Mouse (Mus musculus) intestine, embryonic 15.5 days (tissue): ENCODE data around the gene Ets1. TPM values are rescaled to one million over a fixed set of nuclear protein-coding genes. Genes with fewer than 3 reads are reported as not detected.

Experiments
- ATAC-seq: fragments of 200-750 bp; cut with Nextera tagmentation; 2 replicates; pipeline ENCODE4 v1.8.0; 2017; ENCODE audit warnings: moderate TSS enrichment, moderate library complexity
- H3K27ac ChIP-seq: fragments of 300-500 bp; sonication (generic); 2 replicates; pipeline ENCODE4 v1.5.1; 2015; ENCODE audit warnings: mild to moderate bottlenecking, inconsistent platforms
- H3K27me3 ChIP-seq: fragments of 300-500 bp; sonication (generic); replicated peaks from 2 replicates; pipeline ENCODE4 v1.6.1; 2015; ENCODE audit warnings: inconsistent platforms
- H3K36me3 ChIP-seq: fragments of 300-500 bp; sonication (generic); 2 replicates; pipeline ENCODE4 v1.6.1; 2015; ENCODE audit warnings: inconsistent platforms
- H3K4me1 ChIP-seq: fragments of 300-500 bp; sonication (generic); replicated peaks from 2 replicates; pipeline ENCODE4 v1.6.1; 2015; ENCODE audit warnings: inconsistent platforms
- H3K4me2 ChIP-seq: fragments of 300-500 bp; sonication (generic); replicated peaks from 2 replicates; pipeline ENCODE4 v1.6.1; 2015; ENCODE audit warnings: mild to moderate bottlenecking, inconsistent platforms
- H3K4me3 ChIP-seq: fragments of 300-500 bp; sonication (generic); replicated peaks from 2 replicates; pipeline ENCODE4 v1.5.1; 2015; ENCODE audit warnings: inconsistent platforms
- H3K9ac ChIP-seq: fragments of 300-500 bp; sonication (generic); 2 replicates; pipeline ENCODE4 v1.6.1; 2015; ENCODE audit warnings: inconsistent platforms
- H3K9me3 ChIP-seq: fragments of 300-500 bp; sonication (generic); 2 replicates; pipeline ENCODE4 v1.6.1; 2016; ENCODE audit warnings: inconsistent platforms
- WGBS: fragments of 180-500 bp; shearing (Covaris S2); methylation state at CpG from one replicate; pipeline ENCODE4 v1.1.7; 2015; 5-methylcytosine and 5-hydroxymethylcytosine counted together
- polyA plus RNA-seq: library from polyadenylated mRNA; unstranded; fragments of >200 nt; fragmentation: Nextera tagmentation; extraction: Ambion mirVana; gene quantifications from 2 replicates; pipeline ENCODE4 v1.2.1, GENCODE M21; 2015

Ets1 gene
- 38.5 and 43.0 TPM in 2 replicates for polyA plus RNA-seq

- H3K9ac ChIP-seq: no peak within 1 kb of the TSS
- no peaks in the 10 kb centered on the region for H3K27me3 ChIP-seq
- no peaks in the 10 kb centered on the region for H3K9me3 ChIP-seq
- 0 out of 2 replicates have a peak, but pooled peaks cover 2% of the 10 kb centered on the region for H3K4me1 ChIP-seq
- H3K4me3 ChIP-seq: peak within 1 kb of the TSS; percentile 24; the same call in 1 of the 2 replicates
- H3K36me3 ChIP-seq: no peaks in the 10 kb centered on the region
- WGBS: 4% methylated on average over 10 of the region's 10 CpGs
- peak within 1 kb of the TSS; percentile 54 for H3K4me2 ChIP-seq
- H3K27ac ChIP-seq: no peak within 1 kb of the TSS
- ATAC-seq: peak; percentile 63; the same call in 1 of the 2 replicates
Measured at GRCm38 (mm10) chr9:32635627-32636385, at the start of gene Ets1. Gene Ets1, plus strand, starts transcription at chr9:32636221.

- peaks cover 11% of the 10 kb centered on the region for H3K4me1 ChIP-seq
- H3K27ac ChIP-seq: no peak overlapping the region
- H3K9ac ChIP-seq: no peak overlapping the region
- no peak overlapping the region for H3K4me3 ChIP-seq
- no peaks in the 10 kb centered on the region for H3K36me3 ChIP-seq
- ATAC-seq: peak; percentile 72
- no peak overlapping the region for H3K4me2 ChIP-seq
- no peaks in the 10 kb centered on the region for H3K27me3 ChIP-seq
- WGBS: 5% methylated on average over 8 of the region's 8 CpGs
- H3K9me3 ChIP-seq: no peaks in the 10 kb centered on the region
Measured at GRCm38 (mm10) chr9:32589900-32590299, 46.1 kb upstream of the Ets1 start.

DNA sequence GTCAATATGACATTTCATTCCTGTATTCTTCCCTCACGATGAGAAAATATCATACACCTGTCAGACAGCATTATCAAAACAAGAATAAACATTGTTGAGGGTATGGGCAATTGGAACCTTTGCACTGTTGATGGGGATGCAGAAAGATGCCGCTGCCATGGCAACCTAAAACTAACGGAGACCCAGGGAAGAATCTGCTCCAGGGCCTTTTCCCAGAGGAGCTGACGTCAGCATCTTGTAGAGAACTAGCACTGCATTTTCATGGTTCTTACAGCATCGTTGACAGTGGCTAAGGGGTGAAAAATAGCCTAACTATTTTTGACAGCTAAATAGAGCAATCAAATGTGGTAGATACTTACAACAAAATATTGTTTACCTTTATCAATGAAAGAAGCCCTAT is 45.5 kb upstream of the Ets1 start:
- Histone ChIP-seq H3K27me3 (no peaks in the 10 kb centered on the region), H3K4me1 (peaks cover 13% of the 10 kb centered on the region), H3K36me3 (no peaks in the 10 kb centered on the region), H3K4me3 (no peak overlapping the region), H3K4me2 (no peak overlapping the region), H3K9me3 (no peaks in the 10 kb centered on the region), H3K27ac (no peak overlapping the region), H3K9ac (no peak overlapping the region)
- WGBS: 73% methylated on average over 5 of the region's 5 CpGs
- ATAC-seq: no peak

DNA sequence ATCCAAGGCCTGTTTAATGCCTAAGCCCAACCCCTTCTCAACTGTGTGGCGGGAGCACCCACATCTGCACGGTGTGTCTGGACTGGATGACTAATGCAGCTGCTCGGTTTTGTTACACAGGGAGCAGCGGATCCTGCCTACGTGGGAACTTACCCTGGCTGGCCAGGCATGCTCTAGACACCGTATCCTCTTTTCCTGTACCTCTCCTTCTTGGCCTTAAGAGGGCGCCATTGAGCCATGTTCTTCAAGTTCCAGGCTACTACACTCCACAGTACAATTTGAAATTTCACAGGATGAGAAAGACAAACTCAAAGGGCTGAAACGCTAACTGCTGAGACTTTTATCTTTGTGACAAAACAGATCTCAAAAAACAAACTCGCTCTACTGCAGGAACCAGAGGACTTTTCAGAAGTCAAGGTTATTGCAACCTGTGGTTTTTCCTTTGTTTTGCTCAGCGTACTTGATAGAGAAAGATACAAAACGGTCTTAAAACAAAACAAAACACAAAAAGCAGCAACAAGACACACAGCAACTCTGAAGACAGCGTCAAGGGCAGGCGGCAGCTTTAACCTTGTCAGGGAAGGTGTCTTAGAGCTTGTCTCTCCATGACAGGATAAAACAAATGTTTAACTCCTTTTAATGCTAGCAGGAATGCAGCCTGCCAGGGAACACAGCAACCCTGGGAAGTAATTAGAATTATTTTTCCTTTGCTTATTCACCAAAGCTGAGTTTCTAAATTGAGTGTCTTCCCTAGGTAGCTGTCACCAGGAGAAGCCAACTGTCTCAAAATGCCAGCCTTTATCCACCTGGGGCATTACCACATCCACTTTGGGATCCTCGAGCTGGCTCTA is 44.1 kb upstream of the Ets1 start:
- no peaks in the 10 kb centered on the region for H3K27me3 ChIP-seq
- H3K36me3 ChIP-seq: no peaks in the 10 kb centered on the region
- no peak overlapping the region for H3K4me3 ChIP-seq

DNA sequence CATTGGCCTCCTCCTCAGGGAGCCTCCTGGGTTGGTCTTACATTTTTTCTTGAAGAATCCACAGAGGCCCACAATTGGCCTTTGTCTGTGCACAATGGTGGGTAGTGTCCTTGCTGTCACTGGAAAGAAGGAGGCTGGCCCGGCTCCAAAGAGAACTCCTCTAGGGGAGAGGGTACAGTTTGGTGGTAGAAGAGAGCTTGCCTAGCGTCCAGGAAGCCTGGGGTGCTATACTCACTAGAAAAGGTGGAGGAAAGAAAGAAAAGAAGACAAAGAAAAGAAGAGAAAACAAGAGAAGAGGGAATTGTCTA is 43.5 kb upstream of the Ets1 start:
- Histone ChIP-seq H3K4me1 (peaks cover 14% of the 10 kb centered on the region), H3K27me3 (no peaks in the 10 kb centered on the region), H3K4me2 (no peak overlapping the region), H3K9me3 (no peaks in the 10 kb centered on the region), H3K4me3 (no peak overlapping the region), H3K27ac (no peak overlapping the region), H3K36me3 (no peaks in the 10 kb centered on the region), H3K9ac (no peak overlapping the region)
- ATAC-seq: no peak
- 56% methylated on average over 2 of the region's 2 CpGs for WGBS

More for the DNA sequence above, 44.1 kb upstream of the Ets1 start:
- Histone ChIP-seq H3K4me2 (peak overlapping the region; percentile 20; the same call in 1 of the 2 replicates), H3K9me3 (no peaks in the 10 kb centered on the region), H3K9ac (no peak overlapping the region), H3K27ac (no peak overlapping the region), H3K4me1 (peaks cover 14% of the 10 kb centered on the region)
- ATAC-seq: peak; percentile 93
- 12% methylated on average over 14 of the region's 14 CpGs for WGBS

GRCm38 (mm10) chr9:32593816-32594215 is 42.2 kb upstream of the Ets1 start:
- peaks cover 14% of the 10 kb centered on the region for H3K4me1 ChIP-seq
- WGBS: 19% methylated on average over 1 of the region's 1 CpGs

GRCm38 (mm10) chr9:32594346-32594745 is 41.7 kb upstream of the Ets1 start:
- no peak overlapping the region for H3K4me2 ChIP-seq

More at GRCm38 (mm10) chr9:32593816-32594215, 42.2 kb upstream of the Ets1 start:
- no peak for ATAC-seq
- no peak overlapping the region for H3K27ac ChIP-seq
- no peaks in the 10 kb centered on the region for H3K27me3 ChIP-seq
- no peak overlapping the region for H3K4me2 ChIP-seq
- H3K9me3 ChIP-seq: no peaks in the 10 kb centered on the region
- H3K4me3 ChIP-seq: no peak overlapping the region
- no peak overlapping the region for H3K9ac ChIP-seq
- H3K36me3 ChIP-seq: no peaks in the 10 kb centered on the region

DNA sequence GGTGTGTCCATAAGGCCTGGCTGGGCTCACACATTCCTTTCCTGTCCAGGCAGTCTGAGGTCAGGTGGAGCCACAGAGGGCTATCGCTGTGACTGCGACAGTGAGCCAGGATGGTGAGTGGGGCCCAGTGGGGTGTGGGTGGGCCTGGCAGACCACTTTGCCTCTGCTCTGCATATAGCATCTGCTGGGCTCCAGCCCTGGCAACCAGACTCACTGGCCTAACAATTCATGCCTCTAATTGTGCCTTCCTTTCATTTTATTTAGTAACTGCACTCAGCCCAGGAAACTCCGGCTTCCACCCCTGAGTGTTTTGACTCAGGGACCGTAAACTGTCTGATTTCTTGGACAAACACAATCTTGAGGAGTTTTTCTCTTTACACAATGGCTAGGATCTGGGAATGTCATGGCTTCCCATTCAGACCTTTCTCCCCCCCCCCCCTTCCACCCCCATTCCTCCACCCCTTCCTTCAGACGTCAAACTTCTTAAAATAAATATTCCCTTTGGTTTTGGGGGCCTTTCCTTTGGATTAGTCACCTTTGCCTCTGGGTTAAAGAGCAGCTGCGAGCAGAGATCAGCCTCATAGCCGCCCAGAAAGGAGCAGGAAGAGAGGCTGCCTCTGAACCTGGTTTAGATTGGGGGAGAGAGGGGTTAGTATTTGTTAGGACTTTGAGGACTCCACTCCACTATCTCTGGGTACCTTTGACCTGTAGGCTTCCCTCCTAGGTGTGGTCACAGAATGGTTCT is 40.8 kb upstream of the Ets1 start:
- Histone ChIP-seq H3K36me3 (no peaks in the 10 kb centered on the region), H3K4me2 (no peak overlapping the region), H3K27ac (no peak overlapping the region), H3K4me3 (no peak overlapping the region), H3K9me3 (no peaks in the 10 kb centered on the region; the same call in 1 of the 2 replicates), H3K27me3 (no peaks in the 10 kb centered on the region), H3K4me1 (peaks cover 14% of the 10 kb centered on the region), H3K9ac (no peak overlapping the region)
- ATAC-seq: no peak
- WGBS: 51% methylated on average over 7 of the region's 7 CpGs

More at GRCm38 (mm10) chr9:32594346-32594745, 41.7 kb upstream of the Ets1 start:
- Histone ChIP-seq H3K9ac (no peak overlapping the region), H3K27me3 (no peaks in the 10 kb centered on the region), H3K36me3 (no peaks in the 10 kb centered on the region), H3K27ac (no peak overlapping the region), H3K4me1 (peaks cover 14% of the 10 kb centered on the region), H3K9me3 (no peaks in the 10 kb centered on the region; the same call in 1 of the 2 replicates), H3K4me3 (no peak overlapping the region)
- WGBS: 40% methylated on average over 4 of the region's 4 CpGs
- no peak for ATAC-seq

GRCm38 (mm10) chr9:32596366-32596765 is 39.7 kb upstream of the Ets1 start:
- Histone ChIP-seq H3K4me3 (no peak overlapping the region), H3K9me3 (no peaks in the 10 kb centered on the region; the same call in 1 of the 2 replicates), H3K4me1 (peaks cover 14% of the 10 kb centered on the region), H3K36me3 (no peaks in the 10 kb centered on the region), H3K9ac (no peak overlapping the region), H3K27me3 (no peaks in the 10 kb centered on the region), H3K4me2 (no peak overlapping the region), H3K27ac (no peak overlapping the region)
- no peak for ATAC-seq
- 74% methylated on average over 8 of the region's 8 CpGs for WGBS

DNA sequence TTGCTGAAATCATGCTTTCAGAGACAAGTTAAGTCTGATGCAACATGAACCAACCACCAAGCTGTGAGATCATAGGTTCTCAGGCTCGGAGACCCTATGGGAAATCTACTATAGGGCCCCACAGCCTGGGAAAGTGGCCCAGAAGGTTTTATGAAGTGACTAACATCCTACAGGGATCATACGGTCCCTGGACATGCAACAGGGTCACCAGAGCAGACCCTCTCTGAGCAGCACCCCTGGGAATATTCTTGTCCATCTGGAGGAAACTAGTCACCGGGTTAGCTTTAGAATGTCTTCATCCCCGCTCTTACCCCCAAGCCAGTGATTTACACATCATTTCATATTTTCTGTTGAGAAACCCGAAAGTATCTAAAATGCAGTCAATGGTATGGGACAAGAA is 34.1 kb upstream of the Ets1 start:
- H3K4me1 ChIP-seq: no peaks in the 10 kb centered on the region
- H3K4me2 ChIP-seq: no peak overlapping the region
- no peak overlapping the region for H3K9ac ChIP-seq
- no peaks in the 10 kb centered on the region for H3K36me3 ChIP-seq
- H3K4me3 ChIP-seq: no peak overlapping the region
- no peak overlapping the region for H3K27ac ChIP-seq
- 87% methylated on average over 5 of the region's 5 CpGs for WGBS
- ATAC-seq: no peak
- no peaks in the 10 kb centered on the region; the same call in 1 of the 2 replicates for H3K9me3 ChIP-seq
- no peaks in the 10 kb centered on the region for H3K27me3 ChIP-seq

- H3K27me3 ChIP-seq: no peaks in the 10 kb centered on the region
- 83% methylated on average over 7 of the region's 7 CpGs for WGBS
- H3K4me3 ChIP-seq: no peak overlapping the region
- no peak overlapping the region for H3K27ac ChIP-seq
- no peaks in the 10 kb centered on the region for H3K36me3 ChIP-seq
- no peak overlapping the region for H3K4me2 ChIP-seq
- no peak overlapping the region for H3K9ac ChIP-seq
- no peaks in the 10 kb centered on the region; the same call in 1 of the 2 replicates for H3K9me3 ChIP-seq
- H3K4me1 ChIP-seq: peaks cover 4% of the 10 kb centered on the region; the same call in 1 of the 2 replicates
- no peak for ATAC-seq
Measured at GRCm38 (mm10) chr9:32603097-32603496, 32.9 kb upstream of the Ets1 start.

GRCm38 (mm10) chr9:32607218-32607617 is 28.8 kb upstream of the Ets1 start:
- 22% methylated on average over 7 of the region's 7 CpGs for WGBS
- no peak overlapping the region for H3K4me3 ChIP-seq
- H3K4me2 ChIP-seq: no peak overlapping the region
- H3K27ac ChIP-seq: no peak overlapping the region
- H3K4me1 ChIP-seq: peaks cover 4% of the 10 kb centered on the region; the same call in 1 of the 2 replicates
- H3K9ac ChIP-seq: no peak overlapping the region
- no peaks in the 10 kb centered on the region for H3K9me3 ChIP-seq
- H3K27me3 ChIP-seq: no peaks in the 10 kb centered on the region
- H3K36me3 ChIP-seq: no peaks in the 10 kb centered on the region
- peak; percentile 81; the same call in 1 of the 2 replicates for ATAC-seq
